Mouse (Mus musculus): ENCODE results near the gene Tmem128. TPM values are rescaled to one million over a fixed set of nuclear protein-coding genes. Genes with fewer than 3 reads are reported as not detected.

The Tmem128 gene
- total and polyA plus RNA-seq, 2 experiments from 2014 or later, result 46.9 to 50.8 TPM

GRCm38 (mm10) chr5:38235422-38235821, 24.6 kb upstream of the Tmem128 start:
- no peaks in the 10 kb centered on the region for H3K27me3 ChIP-seq (ENCODE audit: control insufficient read depth, insufficient read depth, low read length)

DNA sequence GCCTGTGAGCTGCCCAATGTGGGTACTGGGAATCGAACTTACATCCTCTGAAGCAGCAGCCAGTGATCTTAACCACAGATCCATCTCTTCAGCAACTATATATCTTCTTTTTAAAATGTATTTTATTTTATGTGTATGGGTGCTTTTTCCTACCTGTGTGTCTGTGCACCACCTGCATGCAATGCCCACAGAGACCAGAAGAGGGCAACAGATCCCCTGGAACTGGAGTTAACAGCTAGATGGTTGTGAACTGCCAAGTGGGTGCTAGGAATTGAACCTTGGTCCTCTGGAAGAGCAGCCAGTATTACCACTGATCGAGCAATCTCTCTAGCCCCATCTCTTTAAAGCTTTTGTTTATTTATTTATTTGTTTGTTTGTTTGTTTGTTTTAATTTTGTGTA, 23.4 kb upstream of the Tmem128 start:
- DNase-seq (ENCODE audit: low spot score) (no peak), ATAC-seq (ENCODE audit: insufficient read depth, low read depth) (no peak)
- Histone ChIP-seq H3K4me2 (ENCODE audit: low read depth, low read length) (no peak overlapping the region), H3K9me3 (replicated peaks; ENCODE audit: control insufficient read depth, low read length) (no peaks in the 10 kb centered on the region), H3K36me3 (replicated peaks; ENCODE audit: control insufficient read depth, insufficient read depth, low read length) (peaks cover 31% of the 10 kb centered on the region), H3K9ac (replicated peaks; ENCODE audit: low read depth, low read length) (no peak overlapping the region), H3K27me3 (ENCODE audit: control insufficient read depth, insufficient read depth, low read length) (no peaks in the 10 kb centered on the region), H3K4me1 (ENCODE audit: control insufficient read depth, insufficient read depth) (no peaks in the 10 kb centered on the region), H3K27ac (ENCODE audit: low read depth) (no peak overlapping the region), H3K4me3 (ENCODE audit: low read depth, low read length) (no peak overlapping the region)
- 89% methylated on average over 2 of the region's 2 CpGs for WGBS
- TF ChIP-seq EP300 (IDR thresholded peaks at IDR 0.05; ENCODE audit: low read depth) (no peak), CTCF (IDR thresholded peaks at IDR 0.05; ENCODE audit: low read depth) (no peak)

More at GRCm38 (mm10) chr5:38235422-38235821, 24.6 kb upstream of the Tmem128 start:
- H3K9ac ChIP-seq (replicated peaks; ENCODE audit: low read depth, low read length), result no peak overlapping the region
- DNase-seq (ENCODE audit: low spot score), result no peak
- H3K27ac ChIP-seq (ENCODE audit: low read depth), result no peak overlapping the region
- ATAC-seq (ENCODE audit: insufficient read depth, low read depth), result no peak
- H3K9me3 ChIP-seq (replicated peaks; ENCODE audit: control insufficient read depth, low read length), result no peaks in the 10 kb centered on the region
- no peak overlapping the region for H3K4me2 ChIP-seq (ENCODE audit: low read depth, low read length)
- H3K36me3 ChIP-seq (replicated peaks; ENCODE audit: control insufficient read depth, insufficient read depth, low read length), result peaks cover 43% of the 10 kb centered on the region
- TF ChIP-seq EP300 (IDR thresholded peaks at IDR 0.05; ENCODE audit: low read depth) (no peak), CTCF (IDR thresholded peaks at IDR 0.05; ENCODE audit: low read depth) (peak; percentile 59)
- H3K4me1 ChIP-seq (ENCODE audit: control insufficient read depth, insufficient read depth), result no peaks in the 10 kb centered on the region
- 75% methylated on average over 4 of the region's 4 CpGs for WGBS
- no peak overlapping the region for H3K4me3 ChIP-seq (ENCODE audit: low read depth, low read length)

GRCm38 (mm10) chr5:38240727-38241472, 19.1 kb upstream of the Tmem128 start:
- 66% methylated on average over 5 of the region's 5 CpGs for WGBS
- Histone ChIP-seq H3K4me2 (ENCODE audit: low read depth, low read length) (no peak overlapping the region), H3K9me3 (replicated peaks; ENCODE audit: control insufficient read depth, low read length) (no peaks in the 10 kb centered on the region), H3K4me1 (ENCODE audit: control insufficient read depth, insufficient read depth) (no peaks in the 10 kb centered on the region), H3K36me3 (replicated peaks; ENCODE audit: control insufficient read depth, insufficient read depth, low read length) (no peaks in the 10 kb centered on the region), H3K27me3 (ENCODE audit: control insufficient read depth, insufficient read depth, low read length) (no peaks in the 10 kb centered on the region), H3K4me3 (ENCODE audit: low read depth, low read length) (no peak overlapping the region), H3K9ac (replicated peaks; ENCODE audit: low read depth, low read length) (no peak overlapping the region), H3K27ac (ENCODE audit: low read depth) (no peak overlapping the region)
- DNase-seq (ENCODE audit: low spot score) (no peak), ATAC-seq (ENCODE audit: insufficient read depth, low read depth) (no peak)
- TF ChIP-seq CTCF (IDR thresholded peaks at IDR 0.05; ENCODE audit: low read depth) (no peak), EP300 (IDR thresholded peaks at IDR 0.05; ENCODE audit: low read depth) (no peak)

- TF ChIP-seq CTCF (IDR thresholded peaks at IDR 0.05; ENCODE audit: low read depth), result no peak
- no peak for DNase-seq (ENCODE audit: low spot score)
- Histone ChIP-seq H3K9me3 (replicated peaks; ENCODE audit: control insufficient read depth, low read length) (no peaks in the 10 kb centered on the region), H3K36me3 (replicated peaks; ENCODE audit: control insufficient read depth, insufficient read depth, low read length) (no peaks in the 10 kb centered on the region), H3K4me2 (ENCODE audit: low read depth, low read length) (no peak overlapping the region), H3K4me3 (ENCODE audit: low read depth, low read length) (no peak overlapping the region), H3K27me3 (ENCODE audit: control insufficient read depth, insufficient read depth, low read length) (no peaks in the 10 kb centered on the region), H3K4me1 (ENCODE audit: control insufficient read depth, insufficient read depth) (no peaks in the 10 kb centered on the region), H3K9ac (replicated peaks; ENCODE audit: low read depth, low read length) (no peak overlapping the region), H3K27ac (ENCODE audit: low read depth) (no peak overlapping the region)
- WGBS, result 82% methylated on average over 3 of the region's 3 CpGs
- ATAC-seq (ENCODE audit: insufficient read depth, low read depth), result no peak
These were observed 18.5 kb upstream of the Tmem128 start for GRCm38 (mm10) chr5:38241473-38241834.

DNA sequence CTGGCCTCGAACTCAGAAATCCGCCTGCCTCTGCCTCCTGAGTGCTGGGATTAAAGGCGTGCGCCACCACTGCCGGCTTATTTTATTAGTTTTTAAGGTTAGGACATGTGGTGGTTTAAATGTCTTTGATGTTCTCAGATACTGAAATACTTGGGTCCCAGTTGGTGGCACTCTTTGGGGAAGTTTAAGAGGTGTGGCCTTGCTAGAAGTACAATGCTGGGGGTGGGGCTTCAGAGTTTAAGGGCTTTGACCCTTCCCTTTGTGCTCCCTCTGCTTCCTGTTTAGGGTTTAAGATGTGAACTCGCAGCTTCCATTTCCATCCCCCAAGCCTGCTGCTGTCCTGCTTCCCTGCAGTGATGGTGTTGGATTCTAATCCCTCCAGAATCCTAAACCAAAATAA, 18.0 kb upstream of the Tmem128 start:
- H3K4me3 ChIP-seq (ENCODE audit: low read depth, low read length), result no peak overlapping the region
- no peaks in the 10 kb centered on the region for H3K27me3 ChIP-seq (ENCODE audit: control insufficient read depth, insufficient read depth, low read length)
- DNase-seq (ENCODE audit: low spot score), result no peak
- no peak for ATAC-seq (ENCODE audit: insufficient read depth, low read depth)
- 79% methylated on average over 6 of the region's 6 CpGs for WGBS
- H3K9me3 ChIP-seq (replicated peaks; ENCODE audit: control insufficient read depth, low read length), result no peaks in the 10 kb centered on the region
- no peak overlapping the region for H3K4me2 ChIP-seq (ENCODE audit: low read depth, low read length)
- no peak for TF ChIP-seq EP300 (IDR thresholded peaks at IDR 0.05; ENCODE audit: low read depth)
- TF ChIP-seq CTCF (IDR thresholded peaks at IDR 0.05; ENCODE audit: low read depth), result no peak
- H3K36me3 ChIP-seq (replicated peaks; ENCODE audit: control insufficient read depth, insufficient read depth, low read length), result no peaks in the 10 kb centered on the region
- no peaks in the 10 kb centered on the region for H3K4me1 ChIP-seq (ENCODE audit: control insufficient read depth, insufficient read depth)
- no peak overlapping the region for H3K27ac ChIP-seq (ENCODE audit: low read depth)
- H3K9ac ChIP-seq (replicated peaks; ENCODE audit: low read depth, low read length), result no peak overlapping the region

DNA sequence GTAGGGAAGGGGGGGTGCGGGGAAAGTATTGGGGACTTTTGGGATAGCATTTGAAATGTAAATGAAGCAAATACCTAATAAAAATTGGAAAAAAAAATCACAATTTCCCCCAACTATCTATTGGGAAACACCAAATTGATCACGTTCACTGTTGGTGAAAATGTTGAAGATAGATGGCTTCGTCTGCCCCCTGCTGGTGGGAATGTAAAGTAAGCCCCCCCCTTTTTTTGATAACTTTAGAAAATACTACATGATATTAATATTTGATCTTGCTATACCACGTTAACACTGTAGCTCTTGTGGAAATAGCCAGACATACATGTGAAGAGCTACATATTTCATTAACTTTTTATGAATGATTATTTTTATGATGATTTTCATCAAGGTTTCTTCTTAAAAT, 4.8 kb upstream of the Tmem128 start:
- Histone ChIP-seq H3K27me3 (ENCODE audit: control insufficient read depth, insufficient read depth, low read length) (no peaks in the 10 kb centered on the region), H3K4me1 (ENCODE audit: control insufficient read depth, insufficient read depth) (no peaks in the 10 kb centered on the region), H3K36me3 (replicated peaks; ENCODE audit: control insufficient read depth, insufficient read depth, low read length) (no peaks in the 10 kb centered on the region), H3K9ac (replicated peaks; ENCODE audit: low read depth, low read length) (no peak overlapping the region), H3K4me3 (ENCODE audit: low read depth, low read length) (no peak overlapping the region), H3K4me2 (ENCODE audit: low read depth, low read length) (no peak overlapping the region), H3K27ac (ENCODE audit: low read depth) (no peak overlapping the region), H3K9me3 (replicated peaks; ENCODE audit: control insufficient read depth, low read length) (no peaks in the 10 kb centered on the region; the same call in 1 of the 2 replicates)
- DNase-seq (ENCODE audit: low spot score) (no peak), ATAC-seq (ENCODE audit: insufficient read depth, low read depth) (no peak)
- 29% methylated on average over 4 of the region's 4 CpGs for WGBS
- TF ChIP-seq CTCF (IDR thresholded peaks at IDR 0.05; ENCODE audit: low read depth) (peak; percentile 29; the same call in 1 of the 2 replicates), EP300 (IDR thresholded peaks at IDR 0.05; ENCODE audit: low read depth) (no peak)

Data from heart, postnatal 0 days (tissue).